Mouse (Mus musculus): ENCODE results near the gene Ranbp9.

Ranbp9 gene

GRCm38 (mm10) chr13:43360534-43360933, 120.5 kb downstream of the Ranbp9 start:
- DNase-seq = no peak

- DNase-seq = no peak
Measured at GRCm38 (mm10) chr13:43356346-43357125, 124.5 kb downstream of the Ranbp9 start.

GRCm38 (mm10) chr13:43354362-43354761, 126.7 kb downstream of the Ranbp9 start:
- no peak for DNase-seq

DNA sequence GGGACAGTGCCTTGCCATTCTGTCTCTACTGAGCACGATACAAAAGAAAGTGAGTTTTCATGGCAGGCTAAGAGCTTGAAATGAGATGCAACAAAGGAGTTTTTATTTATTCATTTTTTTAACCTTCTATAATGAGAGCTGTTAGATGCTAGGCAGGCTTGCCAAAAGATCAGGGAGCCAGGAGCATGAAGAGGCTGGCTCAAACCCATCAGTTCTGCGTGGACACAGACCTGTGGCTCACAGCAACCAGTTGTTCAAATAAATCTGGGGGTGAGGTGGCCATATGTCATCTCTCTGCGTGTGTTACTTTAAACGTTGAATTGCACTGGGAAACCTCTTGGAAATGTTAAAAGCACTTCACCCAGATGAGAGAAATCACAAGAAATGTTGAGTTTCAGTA, 127.7 kb downstream of the Ranbp9 start:
- no peak for DNase-seq

Measured in lung, postnatal 4 days (tissue).